Mouse (Mus musculus): Measurements from ENCODE around the gene Pik3r2. TPM values are rescaled to one million over a fixed set of nuclear protein-coding genes. Genes with fewer than 3 reads are reported as not detected.

The Pik3r2 gene
- total and polyA plus RNA-seq, 3 experiments = 23.7 to 37.8 TPM; not detected in 1

GRCm38 (mm10) chr8:70774740-70775139 is 1.8 kb downstream of the Pik3r2 start:
- Histone ChIP-seq H3K27ac (ENCODE audit: control insufficient read depth, low read depth, low read length) (no peak overlapping the region), H3K9me3 (replicated peaks; ENCODE audit: insufficient read depth, low read length) (no peaks in the 10 kb centered on the region), H3K9ac (ENCODE audit: control insufficient read depth, low read depth, low read length, poor library complexity, severe bottlenecking) (no peak overlapping the region), H3K27me3 (ENCODE audit: control insufficient read depth in 1 of 2, insufficient read depth in 2 of 2, low read length in 2 of 2) (no peaks in the 10 kb centered on the region), H3K4me3 (ENCODE audit: control insufficient read depth in 1 of 2, insufficient read depth in 1 of 2, low read depth in 2 of 2, low read length in 2 of 2) (no peak overlapping the region), H3K36me3 (ENCODE audit: control insufficient read depth in 1 of 2, insufficient read depth in 2 of 2, low read length in 2 of 2) (no peaks in the 10 kb centered on the region; a peak in 2 of 4 replicates), H3K79me2 (ENCODE audit: control insufficient read depth, insufficient read depth, low read length, poor library complexity) (peaks cover 15% of the 10 kb centered on the region), H3K4me1 (ENCODE audit: control insufficient read depth in 1 of 2, insufficient read depth in 2 of 2, low read length in 2 of 2) (peaks cover 0 to 11% of the 10 kb centered on the region in 2 experiments; a peak in 2 of 4 replicates)
- no peak for DNase-seq (ENCODE audit: low read depth, low spot score)
- TF ChIP-seq KAT2A (conservative IDR thresholded peaks at IDR 0.05; ENCODE audit: low read depth, low read length) = no peak
- no peak for TF ChIP-seq POLR2AphosphoS2 (IDR thresholded peaks at IDR 0.05; ENCODE audit: low read length)
- TF ChIP-seq RAD21 (IDR thresholded peaks at IDR 0.05; ENCODE audit: low read depth, low read length) = no peak
- TF ChIP-seq ETS1 (IDR thresholded peaks at IDR 0.05; ENCODE audit: low read depth, low read length) = no peak
- TF ChIP-seq MAFK (IDR thresholded peaks at IDR 0.05; ENCODE audit: borderline replicate concordance, low read depth, low read length) = no peak
- no peak for TF ChIP-seq HCFC1 (IDR thresholded peaks at IDR 0.05; ENCODE audit: low read depth, low read length)
- no peak for TF ChIP-seq CTCF (IDR thresholded peaks at IDR 0.05 in 2 of 3, conservative IDR thresholded peaks at IDR 0.05 in 1 of 3; ENCODE audit: control insufficient read depth in 1 of 3, insufficient read depth in 1 of 3, low read depth in 2 of 3, low read length in 3 of 3, poor library complexity in 1 of 3, severe bottlenecking in 1 of 3)
- TF ChIP-seq TBP (IDR thresholded peaks at IDR 0.05; ENCODE audit: low read depth, low read length) = no peak
- no peak for TF ChIP-seq ZNF384 (IDR thresholded peaks at IDR 0.05; ENCODE audit: low read depth, low read length)
- no peak for TF ChIP-seq UBTF (IDR thresholded peaks at IDR 0.05; ENCODE audit: borderline replicate concordance, insufficient read depth, low read depth, low read length)
- no peak for TF ChIP-seq EP300 (IDR thresholded peaks at IDR 0.05; ENCODE audit: low read depth in 1 of 2, low read length in 2 of 2)
- no peak for TF ChIP-seq MEF2A (IDR thresholded peaks at IDR 0.05; ENCODE audit: extremely low read depth, insufficient replicate concordance, low read depth, low read length, poor library complexity, severe bottlenecking)
- TF ChIP-seq CHD1 (IDR thresholded peaks at IDR 0.05; ENCODE audit: low read depth, low read length) = no peak
- no peak for TF ChIP-seq SMC3 (IDR thresholded peaks at IDR 0.05; ENCODE audit: low read depth, low read length)
- no peak for TF ChIP-seq CHD2 (IDR thresholded peaks at IDR 0.05; ENCODE audit: low read length)
- TF ChIP-seq MYC (IDR thresholded peaks at IDR 0.05; ENCODE audit: low read depth, low read length) = no peak
- TF ChIP-seq NRF1 (IDR thresholded peaks at IDR 0.05; ENCODE audit: insufficient read depth, low read depth, low read length, poor library complexity, severe bottlenecking) = no peak
- no peak for TF ChIP-seq MAZ (IDR thresholded peaks at IDR 0.05; ENCODE audit: low read depth, low read length)

GRCm38 (mm10) chr8:70773833-70774232 is 2.7 kb downstream of the Pik3r2 start:
- H3K9me3 ChIP-seq (replicated peaks; ENCODE audit: insufficient read depth, low read length) = no peaks in the 10 kb centered on the region
- no peaks in the 10 kb centered on the region for H3K27me3 ChIP-seq (ENCODE audit: control insufficient read depth in 1 of 2, insufficient read depth in 2 of 2, low read length in 2 of 2)
- H3K79me2 ChIP-seq (ENCODE audit: control insufficient read depth, insufficient read depth, low read length, poor library complexity) = peaks cover 15% of the 10 kb centered on the region
- H3K4me1 ChIP-seq (ENCODE audit: control insufficient read depth in 1 of 2, insufficient read depth in 2 of 2, low read length in 2 of 2) = peaks cover 0 to 11% of the 10 kb centered on the region in 2 experiments; a peak in 2 of 4 replicates
- no peak for DNase-seq (ENCODE audit: low read depth, low spot score)
- H3K9ac ChIP-seq (ENCODE audit: control insufficient read depth, low read depth, low read length, poor library complexity, severe bottlenecking) = no peak overlapping the region
- TF ChIP-seq POLR2AphosphoS5 (IDR thresholded peaks at IDR 0.05; ENCODE audit: borderline replicate concordance, low read depth, low read length) (no peak), MAZ (IDR thresholded peaks at IDR 0.05; ENCODE audit: low read depth, low read length) (no peak), MYC (IDR thresholded peaks at IDR 0.05; ENCODE audit: low read depth, low read length) (no peak), MXI1 (IDR thresholded peaks at IDR 0.05; ENCODE audit: low read depth, low read length) (no peak), ZKSCAN1 (IDR thresholded peaks at IDR 0.05; ENCODE audit: low read depth, low read length) (no peak), UBTF (IDR thresholded peaks at IDR 0.05; ENCODE audit: borderline replicate concordance, insufficient read depth, low read depth, low read length) (no peak), SMC3 (IDR thresholded peaks at IDR 0.05; ENCODE audit: low read depth, low read length) (no peak), RAD21 (IDR thresholded peaks at IDR 0.05; ENCODE audit: low read depth, low read length) (no peak), CTCF (IDR thresholded peaks at IDR 0.05 in 2 of 3, conservative IDR thresholded peaks at IDR 0.05 in 1 of 3; ENCODE audit: control insufficient read depth in 1 of 3, insufficient read depth in 1 of 3, low read depth in 2 of 3, low read length in 3 of 3, poor library complexity in 1 of 3, severe bottlenecking in 1 of 3) (no peak), RCOR1 (IDR thresholded peaks at IDR 0.05; ENCODE audit: low read depth, low read length) (no peak), ELF1 (IDR thresholded peaks at IDR 0.05; ENCODE audit: low read depth, low read length) (no peak), E2F4 (IDR thresholded peaks at IDR 0.05; ENCODE audit: borderline replicate concordance, low read depth, low read length) (no peak)
- H3K4me3 ChIP-seq (ENCODE audit: control insufficient read depth in 1 of 2, insufficient read depth in 1 of 2, low read depth in 2 of 2, low read length in 2 of 2) = no peak overlapping the region
- no peaks in the 10 kb centered on the region; a peak in 2 of 4 replicates for H3K36me3 ChIP-seq (ENCODE audit: control insufficient read depth in 1 of 2, insufficient read depth in 2 of 2, low read length in 2 of 2)
- no peak overlapping the region for H3K27ac ChIP-seq (ENCODE audit: control insufficient read depth, low read depth, low read length)
